9 mouse cellular contexts compared by ENCODE assay signal in the genomic region with DNA sequence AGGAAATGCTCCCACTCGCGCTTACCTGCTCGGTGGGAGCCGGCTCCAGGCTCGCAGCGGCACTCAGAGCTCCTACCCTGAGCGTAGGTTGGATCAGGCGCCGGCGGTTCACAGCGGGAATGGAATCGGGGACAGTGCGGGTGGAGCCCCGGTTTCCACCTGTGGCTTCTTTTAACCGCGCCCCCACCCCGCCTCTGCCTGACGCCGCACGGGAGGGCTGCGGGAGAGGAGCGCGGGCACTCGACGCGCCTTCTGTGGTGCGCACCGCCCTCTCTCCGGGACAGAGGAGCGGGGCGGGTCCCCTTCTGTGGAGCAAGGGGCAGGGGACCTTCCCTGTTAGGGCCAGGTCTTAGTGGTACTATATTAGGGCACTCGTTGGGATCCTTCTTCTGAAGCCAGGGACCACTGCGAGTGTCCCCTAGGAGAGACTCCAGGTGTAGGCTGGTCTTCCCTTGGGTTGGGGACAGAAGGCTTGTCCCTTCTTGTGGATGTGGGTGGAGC. TPM values are rescaled to one million over a fixed set of nuclear protein-coding genes. Genes with fewer than 3 reads are reported as not detected.
DNase-seq lines count a peak whose midpoint lies in the region; ATAC-seq lines count a peak whose summit lies in the region.
"Had no signal": no experiment of that assay in that cellular context is flagged by ENCODE, and none has a peak within 500 bp of the region (broad histone marks: within the 10 kb centered on the region; RNA-seq: fewer than 3 reads in every experiment).

A gene (minus strand): TSS at position 451 of the 501 bp plus-strand sequence.

- H3K4me3 ChIP-seq in kidney, embryonic 15.5 days (replicated peaks), result peak within 1 kb of the TSS; percentile 43
- peak within 1 kb of the TSS; percentile 62 for H3K4me3 ChIP-seq in embryonic facial prominence, embryonic 10.5 days
- H3K4me3 ChIP-seq in hindbrain, embryonic 14.5 days (replicated peaks; ENCODE audit: low read length), result peak within 1 kb of the TSS; percentile 35
- peak within 1 kb of the TSS; percentile 43 for H3K4me3 ChIP-seq in lung, embryonic 16.5 days (ENCODE audit: low read length)
- H3K4me3 ChIP-seq in stomach, embryonic 15.5 days (replicated peaks), result peak within 1 kb of the TSS; percentile 39

- H3K9ac ChIP-seq in kidney, embryonic 15.5 days, result peak within 1 kb of the TSS; percentile 30; the same call in 1 of the 2 replicates
- peak within 1 kb of the TSS; percentile 41; the same call in 1 of the 2 replicates for H3K9ac ChIP-seq in hindbrain, embryonic 14.5 days
- H3K9ac ChIP-seq in lung, embryonic 16.5 days (ENCODE audit: low read length), result peak within 1 kb of the TSS; percentile 20; the same call in 1 of the 2 replicates
- no peak within 1 kb of the TSS; the same call in 1 of the 2 replicates for H3K9ac ChIP-seq in stomach, embryonic 15.5 days

- H3K4me1 ChIP-seq in kidney, embryonic 15.5 days, result peaks cover 19% of the 10 kb centered on the region
- H3K4me1 ChIP-seq in embryonic facial prominence, embryonic 10.5 days, result peaks cover 37% of the 10 kb centered on the region
- H3K4me1 ChIP-seq in hindbrain, embryonic 14.5 days (replicated peaks; ENCODE audit: control insufficient read depth, insufficient read depth, low read length), result peaks cover 10% of the 10 kb centered on the region; the same call in 1 of the 2 replicates
- 0 out of 2 replicates have a peak, but pooled peaks cover 3% of the 10 kb centered on the region for H3K4me1 ChIP-seq in lung, embryonic 16.5 days (replicated peaks; ENCODE audit: control insufficient read depth, insufficient read depth, low read length)
- peaks cover 8% of the 10 kb centered on the region for H3K4me1 ChIP-seq in stomach, embryonic 15.5 days

- DNase-seq in kidney, adult 9 months, result no peak
- DNase-seq in embryonic facial prominence, embryonic 10.5 days (ENCODE audit: low spot score), result peak; percentile 29
- no peak for DNase-seq in hindbrain, embryonic 14.5 days (ENCODE audit: low spot score)
- no peak for DNase-seq in yolk sac, embryonic 10.5 days (ENCODE audit: low spot score)

- H3K9me3 ChIP-seq in kidney, embryonic 15.5 days (replicated peaks), result no peaks in the 10 kb centered on the region
- H3K9me3 ChIP-seq in embryonic facial prominence, embryonic 10.5 days, result no peaks in the 10 kb centered on the region
- no peaks in the 10 kb centered on the region for H3K9me3 ChIP-seq in hindbrain, embryonic 14.5 days (ENCODE audit: control insufficient read depth, low read length)
- H3K9me3 ChIP-seq in lung, embryonic 16.5 days (ENCODE audit: control insufficient read depth, low read length), result no peaks in the 10 kb centered on the region
- H3K9me3 ChIP-seq in stomach, embryonic 15.5 days, result no peaks in the 10 kb centered on the region

- H3K27me3 ChIP-seq in kidney, embryonic 15.5 days, result peaks cover 54% of the 10 kb centered on the region
- H3K27me3 ChIP-seq in embryonic facial prominence, embryonic 10.5 days (replicated peaks; ENCODE audit: low read depth, poor library complexity, severe bottlenecking), result peaks cover 80% of the 10 kb centered on the region
- H3K27me3 ChIP-seq in hindbrain, embryonic 14.5 days (ENCODE audit: control insufficient read depth, insufficient read depth, low read length), result peaks cover 50% of the 10 kb centered on the region
- peaks cover 35% of the 10 kb centered on the region for H3K27me3 ChIP-seq in lung, embryonic 16.5 days (ENCODE audit: control insufficient read depth, insufficient read depth, low read depth, low read length)
- peaks cover 12% of the 10 kb centered on the region for H3K27me3 ChIP-seq in stomach, embryonic 15.5 days (replicated peaks)

- H3K27ac ChIP-seq in kidney, embryonic 15.5 days, result no peak within 1 kb of the TSS
- peak within 1 kb of the TSS; percentile 24; the same call in 1 of the 2 replicates for H3K27ac ChIP-seq in embryonic facial prominence, embryonic 10.5 days (replicated peaks)
- H3K27ac ChIP-seq in hindbrain, embryonic 14.5 days, result no peak within 1 kb of the TSS
- no peak within 1 kb of the TSS for H3K27ac ChIP-seq in lung, embryonic 16.5 days (ENCODE audit: low read length)
- H3K27ac ChIP-seq in stomach, embryonic 15.5 days, result no peak within 1 kb of the TSS

- H3K36me3 ChIP-seq in kidney, embryonic 15.5 days, result no peaks in the 10 kb centered on the region
- no peaks in the 10 kb centered on the region for H3K36me3 ChIP-seq in embryonic facial prominence, embryonic 10.5 days (replicated peaks)
- H3K36me3 ChIP-seq in hindbrain, embryonic 14.5 days (replicated peaks; ENCODE audit: control insufficient read depth, insufficient read depth), result no peaks in the 10 kb centered on the region
- H3K36me3 ChIP-seq in lung, embryonic 16.5 days (ENCODE audit: control insufficient read depth, insufficient read depth, low read length), result no peaks in the 10 kb centered on the region
- H3K36me3 ChIP-seq in stomach, embryonic 15.5 days, result no peaks in the 10 kb centered on the region

- ATAC-seq in kidney, embryonic 15.5 days (replicated peaks; ENCODE audit: low FRiP score), result 0 out of 2 replicates have a peak, but pooled peaks have one; percentile 54
- peak; percentile 59; the same call in 1 of the 2 replicates for ATAC-seq in hindbrain, embryonic 14.5 days (ENCODE audit: low FRiP score)
- ATAC-seq in lung, embryonic 16.5 days (ENCODE audit: low read depth), result peak; percentile 23; the same call in 1 of the 2 replicates
- no peak for ATAC-seq in stomach, embryonic 15.5 days (ENCODE audit: insufficient read depth, low FRiP score, low read depth)
- no peak for ATAC-seq in activated CD4-positive, CD25-positive, alpha-beta regulatory T cell, adult 4 months

- H3K4me2 ChIP-seq in kidney, embryonic 15.5 days, result peak within 1 kb of the TSS; percentile 75
- H3K4me2 ChIP-seq in hindbrain, embryonic 14.5 days (replicated peaks), result peak within 1 kb of the TSS; percentile 68
- H3K4me2 ChIP-seq in lung, embryonic 16.5 days (ENCODE audit: low read depth, low read length), result peak within 1 kb of the TSS; percentile 69
- peak within 1 kb of the TSS; percentile 72 for H3K4me2 ChIP-seq in stomach, embryonic 15.5 days

- 2% methylated on average over 33 of the region's 33 CpGs for WGBS in kidney, embryonic 15.5 days
- WGBS in embryonic facial prominence, embryonic 10.5 days, result 2% methylated on average over 33 of the region's 33 CpGs
- WGBS in hindbrain, embryonic 14.5 days, result 1% methylated on average over 33 of the region's 33 CpGs
- WGBS in lung, embryonic 16.5 days, result 1% methylated on average over 31 of the region's 33 CpGs
- 3% methylated on average over 32 of the region's 33 CpGs for WGBS in stomach, embryonic 15.5 days

RNA-seq across cellular contexts. Expression of the gene that starts here (rescaled TPM):
- 0.44 and 0.52 TPM in 2 replicates for polyA plus RNA-seq in kidney, embryonic 15.5 days (2015; fragmentation: Nextera tagmentation; extraction: Ambion mirVana)
- 1.1 and 3.5 TPM in 2 replicates for polyA plus RNA-seq in embryonic facial prominence, embryonic 10.5 days (2016; fragmentation: Nextera tagmentation; extraction: Ambion mirVana)
- 23.0 and 25.9 TPM in 2 replicates for polyA plus RNA-seq in hindbrain, embryonic 14.5 days (2014; fragmentation: Nextera tagmentation; extraction: Ambion mirVana)
- polyA plus RNA-seq in lung, embryonic 16.5 days (2015; fragmentation: Nextera tagmentation; extraction: Ambion mirVana), result 0.16 and 0.39 TPM in 2 replicates
- 2.5 and 5.3 TPM in 2 replicates for polyA plus RNA-seq in stomach, embryonic 15.5 days (2015; fragmentation: Nextera tagmentation; extraction: Ambion mirVana)
- polyA plus RNA-seq in activated CD4-positive, CD25-positive, alpha-beta regulatory T cell, adult 4 months (2017; shearing (Covaris generic)), result not detected
- polyA plus RNA-seq: large intestine, adult 2 months had no signal

Comparison
In these comparisons a context has a peak if more than half of its experiments do, and no peak if none do; other contexts are left out.
1. Peak in ATAC-seq, H3K4me3 ChIP-seq, H3K9ac ChIP-seq and H3K4me2 ChIP-seq in kidney, embryonic 15.5 days; RNA of the gene not detected or under 1 TPM.
2. Peak in ATAC-seq, H3K4me3 ChIP-seq, H3K9ac ChIP-seq and H3K4me2 ChIP-seq in lung, embryonic 16.5 days; RNA of the gene not detected or under 1 TPM.